In genomic region chr1:176835501-176836294, GRCm38 (mm10) we compare ENCODE assay signal across 7 mouse cellular contexts. TPM values are rescaled to one million over a fixed set of nuclear protein-coding genes. Genes with fewer than 3 reads are reported as not detected.
DNase-seq lines count a peak whose midpoint lies in the region; ATAC-seq and TF ChIP-seq lines count a peak whose summit lies in the region.

No protein-coding gene starts in this region.

- H3K4me1 ChIP-seq in spleen, adult 2 months (ENCODE audit: control insufficient read depth, insufficient read depth, insufficient read length) = peaks cover 7% of the 10 kb centered on the region
- peaks cover 6% of the 10 kb centered on the region; the same call in 1 of the 2 replicates for H3K4me1 ChIP-seq in liver, embryonic 16.5 days (ENCODE audit: control insufficient read depth, low read depth, low read length)
- H3K4me1 ChIP-seq in stomach, embryonic 16.5 days (ENCODE audit: control insufficient read depth, insufficient read depth, low read length) = 0 out of 2 replicates have a peak, but pooled peaks cover 8% of the 10 kb centered on the region

- no peak for TF ChIP-seq CTCF in spleen, adult 2 months (IDR thresholded peaks at IDR 0.05; ENCODE audit: extremely low read depth, insufficient read depth, insufficient read length, insufficient replicate concordance)

- peak overlapping the region; percentile 83 for H3K4me2 ChIP-seq in liver, embryonic 16.5 days (ENCODE audit: low read depth, low read length)
- peak overlapping the region; percentile 66 for H3K4me2 ChIP-seq in stomach, embryonic 16.5 days (ENCODE audit: low read depth, low read length)

- peak overlapping the region; percentile 47; the same call in 1 of the 2 replicates for H3K9ac ChIP-seq in liver, embryonic 16.5 days (ENCODE audit: low read depth, low read length)
- H3K9ac ChIP-seq in stomach, embryonic 16.5 days (ENCODE audit: low read length) = peak overlapping the region; percentile 60

- DNase-seq in spleen, adult 2 months (ENCODE audit: low read depth in 1 of 2, low spot score in 2 of 2) = no peak
- DNase-seq in spleen, postnatal 4 days (ENCODE audit: low spot score in 2 of 2) = no peak
- peak; percentile 41 to 56 for DNase-seq in cerebellum, postnatal 25 days
- no peak for DNase-seq in layer of hippocampus, adult 11-12 months (ENCODE audit: low spot score)

- no peak for TF ChIP-seq POLR2A in spleen, adult 2 months (IDR thresholded peaks at IDR 0.05; ENCODE audit: low read depth, low read length)

- H3K27ac ChIP-seq in spleen, adult 2 months (ENCODE audit: insufficient read depth, low read length) = no peak overlapping the region; the same call in 1 of the 2 replicates
- H3K27ac ChIP-seq in liver, embryonic 16.5 days (ENCODE audit: low read length) = no peak overlapping the region
- H3K27ac ChIP-seq in stomach, embryonic 16.5 days (ENCODE audit: low read length) = no peak overlapping the region

- WGBS in spleen, adult 2 months = 23% methylated on average over 41 of the region's 41 CpGs
- 3% methylated on average over 41 of the region's 41 CpGs for WGBS in liver, embryonic 16.5 days (ENCODE audit: insufficient replicate concordance)
- 2% methylated on average over 41 of the region's 41 CpGs for WGBS in stomach, embryonic 16.5 days

- H3K36me3 ChIP-seq in spleen, adult 2 months (ENCODE audit: control insufficient read depth, insufficient read depth, low read length) = no peaks in the 10 kb centered on the region
- H3K36me3 ChIP-seq in liver, embryonic 16.5 days (ENCODE audit: control insufficient read depth, insufficient read depth) = no peaks in the 10 kb centered on the region
- no peaks in the 10 kb centered on the region for H3K36me3 ChIP-seq in stomach, embryonic 16.5 days (ENCODE audit: control insufficient read depth, insufficient read depth, low read length)

- no peaks in the 10 kb centered on the region for H3K27me3 ChIP-seq in spleen, adult 2 months (ENCODE audit: control insufficient read depth, insufficient read depth, low read length)
- no peaks in the 10 kb centered on the region; the same call in 1 of the 2 replicates for H3K27me3 ChIP-seq in liver, embryonic 16.5 days (ENCODE audit: control insufficient read depth, insufficient read depth, low read depth, low read length)
- H3K27me3 ChIP-seq in stomach, embryonic 16.5 days (ENCODE audit: control insufficient read depth, insufficient read depth, low read length) = no peaks in the 10 kb centered on the region

- peak overlapping the region; percentile 55 for H3K4me3 ChIP-seq in spleen, adult 2 months (ENCODE audit: extremely low read depth, insufficient read depth, insufficient read length)
- peak overlapping the region; percentile 58 for H3K4me3 ChIP-seq in liver, embryonic 16.5 days (ENCODE audit: low read depth, low read length)
- H3K4me3 ChIP-seq in stomach, embryonic 16.5 days (replicated peaks; ENCODE audit: low read length) = peak overlapping the region; percentile 44

- H3K9me3 ChIP-seq in liver, embryonic 16.5 days (replicated peaks; ENCODE audit: control insufficient read depth, low read length) = no peaks in the 10 kb centered on the region
- no peaks in the 10 kb centered on the region for H3K9me3 ChIP-seq in stomach, embryonic 16.5 days (replicated peaks; ENCODE audit: control insufficient read depth, low read length)

- peak; percentile 29 to 59; a peak in 2 of 4 replicates for ATAC-seq in hematopoietic stem cell, adult 5-6 weeks (replicated peaks in 1 of 2; ENCODE audit: insufficient read depth in 1 of 2, low FRiP score in 2 of 2, low TSS enrichment in 1 of 2, low read depth in 1 of 2, poor library complexity in 2 of 2, severe bottlenecking in 2 of 2)
- ATAC-seq in liver, embryonic 16.5 days (ENCODE audit: low read depth) = peak; percentile 62
- peak; percentile 58 for ATAC-seq in stomach, embryonic 16.5 days (ENCODE audit: insufficient read depth, low FRiP score)

RNA-seq across cellular contexts. Expression of gene Sdccag8, which starts 21.2 kb away (rescaled TPM):
- 2.7 and 4.0 TPM in 2 replicates for polyA plus RNA-seq in spleen, adult 2 months (2012; rRNA removed)
- 36.5 and 38.8 TPM in 2 replicates for total RNA-seq in hematopoietic stem cell, adult 5-6 weeks (2017)
- polyA plus RNA-seq in liver, embryonic 16.5 days (2015; fragmentation: Nextera tagmentation; extraction: Ambion mirVana) = 4.9 and 5.2 TPM in 2 replicates
- polyA plus RNA-seq in stomach, embryonic 16.5 days (2015; fragmentation: Nextera tagmentation; extraction: Ambion mirVana) = 13.5 and 17.4 TPM in 2 replicates

RNA-seq across cellular contexts. Expression of gene Cep170, which starts 21.8 kb away (rescaled TPM):
- 4.8 and 4.9 TPM in 2 replicates for polyA plus RNA-seq in spleen, adult 2 months (2012; rRNA removed)
- 42.3 and 50.5 TPM in 2 replicates for total RNA-seq in hematopoietic stem cell, adult 5-6 weeks (2017)
- polyA plus RNA-seq in liver, embryonic 16.5 days (2015; fragmentation: Nextera tagmentation; extraction: Ambion mirVana) = 4.5 and 6.4 TPM in 2 replicates
- 12.9 and 16.0 TPM in 2 replicates for polyA plus RNA-seq in stomach, embryonic 16.5 days (2015; fragmentation: Nextera tagmentation; extraction: Ambion mirVana)

Comparison
In these comparisons a context has a peak if more than half of its experiments do, and no peak if none do; other contexts are left out.
1. DNase-seq: peak in cerebellum, postnatal 25 days (2 of 2); none in spleen, adult 2 months (0 of 2), spleen, postnatal 4 days (0 of 2) and layer of hippocampus, adult 11-12 months (single experiment).
2. Peak in every context shown above with its lines, with median percentiles within 50 percentile points of each other: H3K4me3 ChIP-seq and ATAC-seq.